Mouse (Mus musculus): ENCODE measurements at regions not wholly inside any gene's neighbourhood (a gene's known extent, or its start where the extent isn't known, plus 50 kb on each side); places are given as distances from the start of the nearest gene placed in this dataset.

- Histone ChIP-seq H3K4me1 (ENCODE audit: control insufficient read depth, insufficient read depth, low read length) (no peaks in the 10 kb centered on the region), H3K9ac (ENCODE audit: low read depth, poor library complexity, severe bottlenecking) (no peak overlapping the region), H3K27ac (ENCODE audit: insufficient read depth, low read length) (no peak overlapping the region), H3K36me3 (ENCODE audit: control insufficient read depth, insufficient read depth, low read length, poor library complexity, severe bottlenecking) (no peaks in the 10 kb centered on the region), H3K27me3 (ENCODE audit: control insufficient read depth, insufficient read depth, low read length, poor library complexity, severe bottlenecking) (no peaks in the 10 kb centered on the region), H3K9me3 (replicated peaks; ENCODE audit: control insufficient read depth, insufficient read depth, low read length, poor library complexity, severe bottlenecking) (no peaks in the 10 kb centered on the region), H3K4me3 (ENCODE audit: low read depth, low read length) (no peak overlapping the region)
- no peak for TF ChIP-seq CTCF (IDR thresholded peaks at IDR 0.05; ENCODE audit: low read depth, low read length)
- TF ChIP-seq EP300 (IDR thresholded peaks at IDR 0.05; ENCODE audit: insufficient read depth, low read depth, low read length) = no peak
- no peak for TF ChIP-seq POLR2A (IDR thresholded peaks at IDR 0.05; ENCODE audit: insufficient read depth, low read length)
Measured at GRCm38 (mm10) chr19:60134447-60135328, 91.8 kb downstream of the Fam204a start.

GRCm38 (mm10) chr19:60129635-60130034 is 96.9 kb downstream of the Fam204a start:
- Histone ChIP-seq H3K4me3 (ENCODE audit: low read depth, low read length) (no peak overlapping the region), H3K27me3 (ENCODE audit: control insufficient read depth, insufficient read depth, low read length, poor library complexity, severe bottlenecking) (no peaks in the 10 kb centered on the region), H3K36me3 (ENCODE audit: control insufficient read depth, insufficient read depth, low read length, poor library complexity, severe bottlenecking) (no peaks in the 10 kb centered on the region), H3K9ac (ENCODE audit: low read depth, poor library complexity, severe bottlenecking) (no peak overlapping the region), H3K4me1 (ENCODE audit: control insufficient read depth, insufficient read depth, low read length) (no peaks in the 10 kb centered on the region), H3K27ac (ENCODE audit: insufficient read depth, low read length) (no peak overlapping the region), H3K9me3 (replicated peaks; ENCODE audit: control insufficient read depth, insufficient read depth, low read length, poor library complexity, severe bottlenecking) (no peaks in the 10 kb centered on the region)
- TF ChIP-seq POLR2A (IDR thresholded peaks at IDR 0.05; ENCODE audit: insufficient read depth, low read length) (no peak), EP300 (IDR thresholded peaks at IDR 0.05; ENCODE audit: insufficient read depth, low read depth, low read length) (no peak), CTCF (IDR thresholded peaks at IDR 0.05; ENCODE audit: low read depth, low read length) (no peak)

GRCm38 (mm10) chr19:60124638-60125037 is 101.9 kb downstream of the Fam204a start:
- Histone ChIP-seq H3K4me3 (ENCODE audit: low read depth, low read length) (no peak overlapping the region), H3K9ac (ENCODE audit: low read depth, poor library complexity, severe bottlenecking) (no peak overlapping the region), H3K27me3 (ENCODE audit: control insufficient read depth, insufficient read depth, low read length, poor library complexity, severe bottlenecking) (no peaks in the 10 kb centered on the region), H3K27ac (ENCODE audit: insufficient read depth, low read length) (no peak overlapping the region), H3K9me3 (replicated peaks; ENCODE audit: control insufficient read depth, insufficient read depth, low read length, poor library complexity, severe bottlenecking) (no peaks in the 10 kb centered on the region), H3K36me3 (ENCODE audit: control insufficient read depth, insufficient read depth, low read length, poor library complexity, severe bottlenecking) (no peaks in the 10 kb centered on the region), H3K4me1 (ENCODE audit: control insufficient read depth, insufficient read depth, low read length) (no peaks in the 10 kb centered on the region)
- TF ChIP-seq CTCF (IDR thresholded peaks at IDR 0.05; ENCODE audit: low read depth, low read length) (no peak), POLR2A (IDR thresholded peaks at IDR 0.05; ENCODE audit: insufficient read depth, low read length) (no peak), EP300 (IDR thresholded peaks at IDR 0.05; ENCODE audit: insufficient read depth, low read depth, low read length) (no peak)

GRCm38 (mm10) chr19:60120917-60121316 is 105.6 kb downstream of the Fam204a start:
- no peak overlapping the region for H3K27ac ChIP-seq (ENCODE audit: insufficient read depth, low read length)
- H3K27me3 ChIP-seq (ENCODE audit: control insufficient read depth, insufficient read depth, low read length, poor library complexity, severe bottlenecking) = no peaks in the 10 kb centered on the region
- H3K9me3 ChIP-seq (replicated peaks; ENCODE audit: control insufficient read depth, insufficient read depth, low read length, poor library complexity, severe bottlenecking) = no peaks in the 10 kb centered on the region
- no peak overlapping the region for H3K9ac ChIP-seq (ENCODE audit: low read depth, poor library complexity, severe bottlenecking)
- H3K4me3 ChIP-seq (ENCODE audit: low read depth, low read length) = no peak overlapping the region
- H3K4me1 ChIP-seq (ENCODE audit: control insufficient read depth, insufficient read depth, low read length) = no peaks in the 10 kb centered on the region
- TF ChIP-seq EP300 (IDR thresholded peaks at IDR 0.05; ENCODE audit: insufficient read depth, low read depth, low read length) (no peak), CTCF (IDR thresholded peaks at IDR 0.05; ENCODE audit: low read depth, low read length) (no peak), POLR2A (IDR thresholded peaks at IDR 0.05; ENCODE audit: insufficient read depth, low read length) (no peak)
- no peaks in the 10 kb centered on the region for H3K36me3 ChIP-seq (ENCODE audit: control insufficient read depth, insufficient read depth, low read length, poor library complexity, severe bottlenecking)

- no peak overlapping the region for H3K27ac ChIP-seq (ENCODE audit: insufficient read depth, low read length)
- no peak overlapping the region for H3K4me3 ChIP-seq (ENCODE audit: low read depth, low read length)
- no peak overlapping the region for H3K9ac ChIP-seq (ENCODE audit: low read depth, poor library complexity, severe bottlenecking)
- no peaks in the 10 kb centered on the region for H3K4me1 ChIP-seq (ENCODE audit: control insufficient read depth, insufficient read depth, low read length)
- no peaks in the 10 kb centered on the region for H3K36me3 ChIP-seq (ENCODE audit: control insufficient read depth, insufficient read depth, low read length, poor library complexity, severe bottlenecking)
- H3K9me3 ChIP-seq (replicated peaks; ENCODE audit: control insufficient read depth, insufficient read depth, low read length, poor library complexity, severe bottlenecking) = no peaks in the 10 kb centered on the region
- H3K27me3 ChIP-seq (ENCODE audit: control insufficient read depth, insufficient read depth, low read length, poor library complexity, severe bottlenecking) = no peaks in the 10 kb centered on the region
- no peak for TF ChIP-seq POLR2A (IDR thresholded peaks at IDR 0.05; ENCODE audit: insufficient read depth, low read length)
- TF ChIP-seq CTCF (IDR thresholded peaks at IDR 0.05; ENCODE audit: low read depth, low read length) = no peak
- no peak for TF ChIP-seq EP300 (IDR thresholded peaks at IDR 0.05; ENCODE audit: insufficient read depth, low read depth, low read length)
Measured at GRCm38 (mm10) chr19:60119051-60119450, 107.5 kb downstream of the Fam204a start.

- no peaks in the 10 kb centered on the region for H3K36me3 ChIP-seq (ENCODE audit: control insufficient read depth, insufficient read depth, low read length, poor library complexity, severe bottlenecking)
- H3K4me3 ChIP-seq (ENCODE audit: low read depth, low read length) = no peak overlapping the region
Measured at GRCm38 (mm10) chr19:60113666-60114388, 112.7 kb downstream of the Fam204a start.

More at GRCm38 (mm10) chr19:60113666-60114388, 112.7 kb downstream of the Fam204a start:
- H3K27me3 ChIP-seq (ENCODE audit: control insufficient read depth, insufficient read depth, low read length, poor library complexity, severe bottlenecking) = no peaks in the 10 kb centered on the region
- H3K27ac ChIP-seq (ENCODE audit: insufficient read depth, low read length) = no peak overlapping the region
- TF ChIP-seq POLR2A (IDR thresholded peaks at IDR 0.05; ENCODE audit: insufficient read depth, low read length) (no peak), EP300 (IDR thresholded peaks at IDR 0.05; ENCODE audit: insufficient read depth, low read depth, low read length) (no peak), CTCF (IDR thresholded peaks at IDR 0.05; ENCODE audit: low read depth, low read length) (no peak)
- peaks cover 2% of the 10 kb centered on the region for H3K4me1 ChIP-seq (ENCODE audit: control insufficient read depth, insufficient read depth, low read length)
- H3K9ac ChIP-seq (ENCODE audit: low read depth, poor library complexity, severe bottlenecking) = no peak overlapping the region
- H3K9me3 ChIP-seq (replicated peaks; ENCODE audit: control insufficient read depth, insufficient read depth, low read length, poor library complexity, severe bottlenecking) = no peaks in the 10 kb centered on the region
